Mouse (Mus musculus) bone marrow macrophage, adult 2 months (primary cell): ENCODE data around the gene Desi2. TPM values are rescaled to one million over a fixed set of nuclear protein-coding genes. Genes with fewer than 3 reads are reported as not detected.
"Not testable (repeated sequence)": the region's sequence is repeated elsewhere in the genome, so short reads cannot be mapped to it uniquely, and the experiment has no call there.

Experiments
- H3K27ac ChIP-seq: 2 replicates; pipeline ENCODE4 v1.5.1; 2012; ENCODE audit warnings: low read depth, low read length; ENCODE audit not compliant: insufficient read depth
- H3K4me1 ChIP-seq: 2 replicates; pipeline ENCODE4 v1.6.1; 2012; ENCODE audit warnings: low read length; ENCODE audit not compliant: control insufficient read depth, insufficient read depth
- H3K4me3 ChIP-seq: 2 replicates; pipeline ENCODE4 v1.5.1; 2012; ENCODE audit warnings: mild to moderate bottlenecking, low read length, moderate library complexity; ENCODE audit not compliant: insufficient read depth
- CTCF ChIP-seq: IDR thresholded peaks from 2 replicates; pipeline ENCODE4 v1.5.1; 2012; ENCODE audit warnings: low read depth, mild to moderate bottlenecking, low read length, moderate library complexity
- POLR2A ChIP-seq: IDR thresholded peaks from 2 replicates; pipeline ENCODE4 v1.6.1; 2012; ENCODE audit warnings: mild to moderate bottlenecking, low read depth, low read length, borderline replicate concordance
- polyA plus RNA-seq: library from polyadenylated mRNA; stranded (reverse); fragments of >200 nt; gene quantifications from 2 replicates; pipeline ENCODE4 v1.2.4, GENCODE M21; 2012; ENCODE audit not compliant: missing spikeins, insufficient read depth, insufficient read length

Gene Desi2
- polyA plus RNA-seq, 1 experiment = 17.6 TPM

DNA sequence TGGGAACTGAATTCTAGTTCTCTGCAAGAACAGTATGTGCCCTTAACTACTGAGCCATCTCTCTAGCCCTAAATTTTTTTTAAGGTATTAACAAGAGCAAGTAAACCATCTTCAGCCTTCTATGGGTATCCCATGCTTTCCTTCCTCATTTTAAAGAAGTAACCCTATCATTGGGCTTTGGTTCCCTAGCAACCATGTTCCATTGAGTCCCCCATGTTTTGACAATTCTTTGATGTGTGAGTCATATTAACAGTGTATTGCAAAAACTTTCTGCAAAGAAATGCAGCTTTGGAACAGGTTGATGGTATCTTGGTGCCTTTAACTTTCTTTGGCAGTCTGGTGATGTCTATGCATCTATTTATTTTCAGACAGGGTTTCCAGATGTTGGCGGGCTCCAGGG, 106.8 kb downstream of the Desi2 start:
- no peaks in the 10 kb centered on the region for H3K4me1 ChIP-seq
- no peak overlapping the region for H3K27ac ChIP-seq
- no peak for TF ChIP-seq CTCF
- no peak overlapping the region for H3K4me3 ChIP-seq

DNA sequence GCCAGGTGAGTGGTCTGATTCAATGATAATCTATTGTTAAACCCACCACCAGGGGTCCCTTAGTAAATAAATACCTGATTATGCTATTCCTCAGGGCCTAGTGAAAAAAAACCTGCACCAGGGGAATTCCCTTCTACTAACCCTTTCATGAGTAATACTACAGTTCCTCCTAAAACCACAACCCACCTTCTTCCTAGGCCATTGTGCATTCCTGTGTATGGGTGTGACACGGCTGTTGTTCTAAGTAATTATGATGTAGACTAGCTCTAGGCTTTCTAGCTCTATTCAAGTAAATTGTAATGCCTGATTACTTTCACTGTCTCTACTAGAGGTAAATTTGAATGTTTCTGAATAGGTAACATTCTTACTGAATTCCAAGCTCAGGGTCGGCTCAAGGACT, 114.0 kb downstream of the Desi2 start:
- H3K27ac ChIP-seq, H3K4me3 ChIP-seq, H3K4me1 ChIP-seq: not testable (repeated sequence)

DNA sequence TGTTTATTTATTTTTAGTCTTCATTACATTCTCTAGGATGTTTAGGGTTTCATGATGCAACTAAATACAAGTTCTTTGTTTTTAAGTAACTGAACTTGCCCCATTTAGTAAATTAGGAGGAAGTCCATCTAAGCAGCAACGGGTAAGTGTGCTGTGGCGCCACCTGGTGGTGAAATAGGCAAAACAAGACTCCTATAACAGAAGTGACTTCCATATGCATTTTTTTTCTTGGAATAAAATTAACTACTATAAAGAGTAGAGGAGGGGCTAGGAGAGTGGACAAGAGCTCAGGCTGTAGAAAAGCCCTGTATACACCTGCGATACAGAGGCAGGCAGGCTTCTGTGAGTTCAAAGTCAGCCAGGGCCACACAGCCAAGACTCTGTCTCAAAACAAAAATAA, 116.2 kb downstream of the Desi2 start:
- TF ChIP-seq CTCF (no peak), POLR2A (no peak)
- no peaks in the 10 kb centered on the region for H3K4me1 ChIP-seq
- no peak overlapping the region for H3K27ac ChIP-seq
- H3K4me3 ChIP-seq = no peak overlapping the region

Other genes with a start within 250 kb of the Desi2 start
- gene Catspere2, start 204.0 kb upstream of the Desi2 start, polyA plus RNA-seq = 0.25 TPM in 1 of 2 replicates, not detected in the other
- gene Cox20, start 131.7 kb downstream of the Desi2 start, polyA plus RNA-seq = 73.7 and 80.6 TPM in 2 replicates
- gene Hnrnpu, start 150.4 kb downstream of the Desi2 start, polyA plus RNA-seq = 534 and 556 TPM in 2 replicates
- 1.7 and 4.1 TPM in 2 replicates for gene Efcab2, start 218.7 kb downstream of the Desi2 start, polyA plus RNA-seq